Mouse (Mus musculus) E14TG2a.4 (cell line): ENCODE results near the gene Xkrx.

Source experiments
- H3K27me3 ChIP-seq: 2 replicates; pipeline ENCODE4 v1.6.1; 2014; ENCODE audit warnings: low read length, control low read depth; ENCODE audit not compliant: insufficient read depth
- H3K36me3 ChIP-seq: 2 replicates; pipeline ENCODE4 v1.6.1; 2014; ENCODE audit warnings: low read length, control low read depth; ENCODE audit not compliant: insufficient read depth
- H3K4me1 ChIP-seq: replicated peaks from 2 replicates; pipeline ENCODE4 v1.6.1; 2014; ENCODE audit warnings: low read depth, low read length, control low read depth
- H3K4me3 ChIP-seq: replicated peaks from 2 replicates; pipeline ENCODE4 v1.5.1; 2014; ENCODE audit warnings: mild to moderate bottlenecking, low read length
- H3K9me3 ChIP-seq: 2 replicates; pipeline ENCODE4 v1.6.1; 2014; ENCODE audit warnings: low read length, control low read depth
- CTCF ChIP-seq: conservative IDR thresholded peaks from 2 replicates; pipeline ENCODE4 v1.5.1; 2014; ENCODE audit warnings: low read length
- NANOG ChIP-seq: IDR thresholded peaks from 2 replicates; pipeline ENCODE4 v1.6.1; 2014; ENCODE audit warnings: borderline replicate concordance, low read length, mixed read lengths
- POU5F1 ChIP-seq: IDR thresholded peaks from 2 replicates; pipeline ENCODE4 v1.6.1; 2014; ENCODE audit warnings: low read length, borderline replicate concordance

The Xkrx gene

GRCm38 (mm10) chrX:134102641-134103040 lies 59.2 kb downstream of the Xkrx start:
- Histone ChIP-seq H3K27me3 (no peaks in the 10 kb centered on the region), H3K9me3 (no peaks in the 10 kb centered on the region), H3K36me3 (no peaks in the 10 kb centered on the region), H3K4me3 (no peak overlapping the region), H3K4me1 (no peaks in the 10 kb centered on the region)
- TF ChIP-seq POU5F1 (no peak), NANOG (no peak), CTCF (no peak)
